Mouse (Mus musculus): ENCODE measurements around the gene Hvcn1. TPM values are rescaled to one million over a fixed set of nuclear protein-coding genes. Genes with fewer than 3 reads are reported as not detected.

Hvcn1 gene
- total RNA-seq, 2 experiments from 2014 or later, result 45.1 to 51.2 TPM

Other genes with a start within 250 kb of the Hvcn1 start
- 0.25 and 0.27 TPM in 2 replicates for gene Cux2, start 156.7 kb upstream of the Hvcn1 start, total RNA-seq (2015)
- gene Cux2, start 156.7 kb upstream of the Hvcn1 start, total RNA-seq (2017), result 0.16 and 0.22 TPM in 2 replicates
- gene Myl2, start 105.9 kb upstream of the Hvcn1 start, total RNA-seq (2015), result 0.85 and 1.1 TPM in 2 replicates
- 3.4 and 6.4 TPM in 2 replicates for gene Myl2, start 105.9 kb upstream of the Hvcn1 start, total RNA-seq (2017)
- gene Ccdc63, start 66.0 kb upstream of the Hvcn1 start, total RNA-seq (2015), result 1.1 and 1.8 TPM in 2 replicates
- gene Ccdc63, start 66.0 kb upstream of the Hvcn1 start, total RNA-seq (2017), result 1.3 and 3.5 TPM in 2 replicates
- gene Ppp1cc, start 48.5 kb upstream of the Hvcn1 start, total RNA-seq (2015), result 354 and 364 TPM in 2 replicates
- gene Ppp1cc, start 48.5 kb upstream of the Hvcn1 start, total RNA-seq (2017), result 189 and 193 TPM in 2 replicates
- gene Tctn1, start 57.7 kb downstream of the Hvcn1 start, total RNA-seq (2015), result 3.2 and 4.3 TPM in 2 replicates
- 3.5 and 6.5 TPM in 2 replicates for gene Tctn1, start 57.7 kb downstream of the Hvcn1 start, total RNA-seq (2017)
- 18.6 and 18.8 TPM in 2 replicates for gene Pptc7, start 77.6 kb downstream of the Hvcn1 start, total RNA-seq (2015)
- gene Pptc7, start 77.6 kb downstream of the Hvcn1 start, total RNA-seq (2017), result 19.9 and 22.0 TPM in 2 replicates
- 0.82 and 1.6 TPM in 2 replicates for gene Rad9b, start 147.4 kb downstream of the Hvcn1 start, total RNA-seq (2015)
- gene Rad9b, start 147.4 kb downstream of the Hvcn1 start, total RNA-seq (2017), result 1.5 and 2.6 TPM in 2 replicates
- 131 and 151 TPM in 2 replicates for gene Vps29, start 147.6 kb downstream of the Hvcn1 start, total RNA-seq (2015)
- 83.5 and 101 TPM in 2 replicates for gene Vps29, start 147.6 kb downstream of the Hvcn1 start, total RNA-seq (2017)
- gene Gpn3, start 165.1 kb downstream of the Hvcn1 start, total RNA-seq (2015), result 27.0 and 32.5 TPM in 2 replicates
- 18.5 and 19.7 TPM in 2 replicates for gene Gpn3, start 165.1 kb downstream of the Hvcn1 start, total RNA-seq (2017)
- gene Fam216a, start 165.6 kb downstream of the Hvcn1 start, total RNA-seq (2015), result 7.2 and 7.6 TPM in 2 replicates
- gene Fam216a, start 165.6 kb downstream of the Hvcn1 start, total RNA-seq (2017), result 9.4 and 10.5 TPM in 2 replicates
- 319 and 422 TPM in 2 replicates for gene Arpc3, start 185.1 kb downstream of the Hvcn1 start, total RNA-seq (2015)
- gene Arpc3, start 185.1 kb downstream of the Hvcn1 start, total RNA-seq (2017), result 1,374 and 1,550 TPM in 2 replicates
- gene Anapc7, start 214.9 kb downstream of the Hvcn1 start, total RNA-seq (2015), result 16.0 and 16.4 TPM in 2 replicates
- 18.3 and 28.9 TPM in 2 replicates for gene Anapc7, start 214.9 kb downstream of the Hvcn1 start, total RNA-seq (2017)

All from megakaryocyte, adult 5-6 weeks (primary cell).